Mouse (Mus musculus): ENCODE results near the gene Cyp4a32.

The Cyp4a32 gene

GRCm38 (mm10) chr4:115657104-115657866, 56.5 kb downstream of the Cyp4a32 start:
- peak in 1 of 2 experiments; percentile 6 for DNase-seq

DNA sequence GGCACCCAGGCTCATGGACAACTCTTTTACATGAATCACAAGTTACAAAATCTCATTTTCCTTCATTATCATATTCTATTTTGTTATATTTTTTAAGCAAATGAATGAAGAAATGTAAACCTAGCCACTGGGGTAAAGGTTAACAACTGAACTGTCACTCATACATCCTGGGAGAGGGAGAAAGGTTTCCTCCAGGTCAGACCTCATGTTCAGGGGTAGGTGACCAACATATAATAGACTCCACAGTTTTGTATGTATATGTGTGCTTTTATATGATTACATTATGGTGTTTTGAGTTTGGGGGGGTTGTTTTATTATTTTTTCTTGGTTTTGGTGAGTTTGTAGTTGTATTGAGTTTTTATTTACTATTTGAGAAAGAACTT, 57.1 kb downstream of the Cyp4a32 start:
- DNase-seq: no peak

GRCm38 (mm10) chr4:115659190-115659589, 58.4 kb downstream of the Cyp4a32 start:
- DNase-seq: no peak
